Mouse (Mus musculus) limb, embryonic 12.5 days (tissue): ENCODE measurements around the gene Spata13. TPM values are rescaled to one million over a fixed set of nuclear protein-coding genes. Genes with fewer than 3 reads are reported as not detected.

Experiments
- ATAC-seq: fragments of 200-750 bp; cut with Nextera tagmentation; 2 replicates; pipeline ENCODE4 v1.8.0; 2017; ENCODE audit warnings: low read depth, moderate TSS enrichment; ENCODE audit not compliant: insufficient number of reproducible peaks, insufficient read depth, low FRiP score, low TSS enrichment
- H3K27ac ChIP-seq: fragments of 300-500 bp; sonication (generic); 2 replicates; pipeline ENCODE4 v1.5.1; 2016; ENCODE audit warnings: mild to moderate bottlenecking, moderate library complexity
- H3K27me3 ChIP-seq: fragments of 300-500 bp; sonication (generic); 2 replicates; pipeline ENCODE4 v1.6.1; 2016; ENCODE audit warnings: mild to moderate bottlenecking, moderate library complexity
- H3K36me3 ChIP-seq: fragments of 300-500 bp; sonication (generic); 2 replicates; pipeline ENCODE4 v1.6.1; 2016; ENCODE audit warnings: mild to moderate bottlenecking, moderate library complexity
- H3K4me1 ChIP-seq: fragments of 300-500 bp; sonication (generic); replicated peaks from 2 replicates; pipeline ENCODE4 v1.6.1; 2016
- H3K4me2 ChIP-seq: fragments of 300-500 bp; sonication (generic); 2 replicates; pipeline ENCODE4 v1.6.1; 2016; ENCODE audit warnings: mild to moderate bottlenecking, moderate library complexity
- H3K4me3 ChIP-seq: fragments of 300-500 bp; sonication (generic); replicated peaks from 2 replicates; pipeline ENCODE4 v1.5.1; 2016; ENCODE audit warnings: mild to moderate bottlenecking
- H3K9ac ChIP-seq: fragments of 300-500 bp; sonication (generic); replicated peaks from 2 replicates; pipeline ENCODE4 v1.6.1; 2016; ENCODE audit warnings: mild to moderate bottlenecking, moderate library complexity
- H3K9me3 ChIP-seq: fragments of 300-500 bp; sonication (generic); 2 replicates; pipeline ENCODE4 v1.6.1; 2016; ENCODE audit warnings: mild to moderate bottlenecking, moderate library complexity
- WGBS: fragments of 180-500 bp; shearing (Covaris S2); methylation state at CpG from one replicate; pipeline ENCODE4 v1.1.7; 2016; 5-methylcytosine and 5-hydroxymethylcytosine counted together
- polyA plus RNA-seq: library from polyadenylated mRNA; unstranded; fragments of >200 nt; fragmentation: Nextera tagmentation; extraction: Ambion mirVana; gene quantifications from 2 replicates; pipeline ENCODE4 v1.2.1, GENCODE M21; 2016

The Spata13 gene
- polyA plus RNA-seq, 1 experiment from 2014 or later, result 14.2 TPM

DNA sequence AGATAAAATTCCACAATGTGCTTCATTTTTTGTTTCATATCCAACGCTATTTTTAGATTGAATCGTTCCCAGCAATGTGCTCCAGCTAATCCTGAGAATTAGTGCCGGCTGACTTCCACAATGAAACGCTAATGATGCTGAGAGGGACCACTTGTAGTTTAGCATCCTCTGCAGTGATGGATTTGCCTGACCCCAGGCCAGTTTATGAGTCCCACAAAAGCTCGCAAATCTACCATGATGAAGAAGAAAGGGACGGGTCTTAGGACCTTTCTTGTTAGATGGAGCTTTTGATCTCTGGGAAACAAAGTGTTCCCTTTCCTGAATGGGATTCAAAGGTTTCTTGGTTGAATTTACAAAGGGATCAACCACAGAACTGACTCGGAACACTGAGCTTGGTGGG, 21.1 kb upstream of the Spata13 start:
- Histone ChIP-seq H3K27me3 (no peaks in the 10 kb centered on the region), H3K4me3 (no peak overlapping the region), H3K9ac (no peak overlapping the region), H3K4me2 (no peak overlapping the region), H3K4me1 (no peaks in the 10 kb centered on the region; the same call in 1 of the 2 replicates), H3K36me3 (no peaks in the 10 kb centered on the region), H3K27ac (no peak overlapping the region), H3K9me3 (no peaks in the 10 kb centered on the region)
- no peak for ATAC-seq
- 16% methylated on average over 7 of the region's 7 CpGs for WGBS

DNA sequence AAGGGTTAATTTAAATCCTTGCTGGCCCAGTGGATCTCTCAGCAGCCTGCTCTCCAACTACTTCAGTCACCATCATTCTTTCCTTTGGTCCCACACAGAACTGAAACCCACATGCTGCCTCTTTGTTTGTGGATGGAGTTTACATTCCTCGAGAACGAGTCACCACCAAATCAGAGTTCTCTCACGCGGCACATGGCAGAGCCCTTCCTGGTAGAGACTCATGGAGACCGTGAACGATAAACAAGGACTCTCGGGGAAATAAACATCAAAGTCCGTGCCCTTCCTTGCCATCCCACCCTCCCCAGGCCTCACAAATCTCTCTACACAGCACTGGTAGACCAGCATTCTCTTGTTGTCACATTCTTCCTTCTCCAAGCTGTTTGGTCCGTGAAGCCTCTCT, 12.7 kb upstream of the Spata13 start:
- H3K9ac ChIP-seq, result no peak overlapping the region
- H3K4me2 ChIP-seq, result no peak overlapping the region
- H3K9me3 ChIP-seq, result no peaks in the 10 kb centered on the region
- WGBS, result 52% methylated on average over 9 of the region's 9 CpGs
- no peaks in the 10 kb centered on the region for H3K36me3 ChIP-seq
- H3K27ac ChIP-seq, result no peak overlapping the region
- no peak overlapping the region for H3K4me3 ChIP-seq
- H3K27me3 ChIP-seq, result no peaks in the 10 kb centered on the region
- no peaks in the 10 kb centered on the region for H3K4me1 ChIP-seq
- ATAC-seq, result no peak

GRCm38 (mm10) chr14:60625486-60625885, 8.3 kb upstream of the Spata13 start:
- no peak overlapping the region for H3K4me2 ChIP-seq
- no peaks in the 10 kb centered on the region for H3K36me3 ChIP-seq
- H3K27ac ChIP-seq, result no peak overlapping the region
- no peaks in the 10 kb centered on the region for H3K4me1 ChIP-seq
- H3K4me3 ChIP-seq, result no peak overlapping the region
- no peak overlapping the region for H3K9ac ChIP-seq
- 66% methylated on average over 6 of the region's 6 CpGs for WGBS
- no peaks in the 10 kb centered on the region for H3K9me3 ChIP-seq
- ATAC-seq, result no peak
- H3K27me3 ChIP-seq, result no peaks in the 10 kb centered on the region

DNA sequence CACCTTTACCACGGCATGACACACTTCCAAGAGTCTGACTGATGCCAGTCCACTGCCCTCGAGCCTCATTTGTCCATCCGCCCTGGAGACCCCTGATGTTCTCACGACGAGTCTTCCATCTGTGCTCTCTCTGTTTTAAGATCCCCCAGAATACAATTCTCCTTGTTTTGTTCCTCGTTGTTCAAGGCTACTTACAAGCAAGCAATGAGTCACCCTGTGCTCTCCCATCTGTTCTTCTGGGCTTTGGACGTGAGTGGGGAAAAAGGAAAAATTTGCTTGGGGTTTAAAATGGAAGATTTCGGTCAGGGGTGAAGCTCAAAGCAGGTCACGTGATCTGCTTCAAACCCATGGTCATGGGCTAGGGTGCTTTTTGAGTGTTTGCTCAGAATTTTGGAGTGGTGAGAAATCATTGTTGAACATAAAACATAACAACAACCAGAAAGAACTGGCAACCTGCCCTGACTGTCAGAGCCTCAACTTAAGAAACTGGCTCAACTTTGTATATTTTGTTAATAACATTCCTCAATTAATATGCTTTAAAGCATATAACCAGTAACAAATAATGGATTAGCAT, 3.8 kb upstream of the Spata13 start:
- H3K4me2 ChIP-seq, result no peak overlapping the region
- H3K27me3 ChIP-seq, result peaks cover 8% of the 10 kb centered on the region; the same call in 1 of the 2 replicates
- no peaks in the 10 kb centered on the region; the same call in 1 of the 2 replicates for H3K4me1 ChIP-seq

GRCm38 (mm10) chr14:60630981-60631380, 2.8 kb upstream of the Spata13 start:
- no peak overlapping the region for H3K27ac ChIP-seq
- H3K4me1 ChIP-seq, result peaks cover 7% of the 10 kb centered on the region
- ATAC-seq, result no peak
- no peaks in the 10 kb centered on the region for H3K9me3 ChIP-seq
- no peak overlapping the region for H3K9ac ChIP-seq
- no peaks in the 10 kb centered on the region for H3K36me3 ChIP-seq
- peaks cover 8% of the 10 kb centered on the region; the same call in 1 of the 2 replicates for H3K27me3 ChIP-seq
- no peak overlapping the region for H3K4me2 ChIP-seq
- WGBS, result 76% methylated on average over 4 of the region's 4 CpGs
- no peak overlapping the region for H3K4me3 ChIP-seq

More for the DNA sequence above, 3.8 kb upstream of the Spata13 start:
- Histone ChIP-seq H3K27ac (no peak overlapping the region), H3K9me3 (no peaks in the 10 kb centered on the region), H3K9ac (no peak overlapping the region), H3K36me3 (no peaks in the 10 kb centered on the region), H3K4me3 (no peak overlapping the region)
- WGBS, result 81% methylated on average over 9 of the region's 9 CpGs
- no peak for ATAC-seq

- no peaks in the 10 kb centered on the region for H3K36me3 ChIP-seq
- peak overlapping the region; percentile 58 for H3K4me3 ChIP-seq
- H3K27me3 ChIP-seq, result peaks cover 8% of the 10 kb centered on the region; the same call in 1 of the 2 replicates
- no peaks in the 10 kb centered on the region for H3K9me3 ChIP-seq
- ATAC-seq, result no peak; the same call in 1 of the 2 replicates
- WGBS, result under 1% methylated on average over 45 of the region's 45 CpGs
- H3K4me1 ChIP-seq, result peaks cover 26% of the 10 kb centered on the region
- H3K4me2 ChIP-seq, result peak overlapping the region; percentile 97
- H3K9ac ChIP-seq, result peak overlapping the region; percentile 71
- H3K27ac ChIP-seq, result no peak overlapping the region
Observed at GRCm38 (mm10) chr14:60634877-60635771, 1.3 kb downstream of the Spata13 start.

DNA sequence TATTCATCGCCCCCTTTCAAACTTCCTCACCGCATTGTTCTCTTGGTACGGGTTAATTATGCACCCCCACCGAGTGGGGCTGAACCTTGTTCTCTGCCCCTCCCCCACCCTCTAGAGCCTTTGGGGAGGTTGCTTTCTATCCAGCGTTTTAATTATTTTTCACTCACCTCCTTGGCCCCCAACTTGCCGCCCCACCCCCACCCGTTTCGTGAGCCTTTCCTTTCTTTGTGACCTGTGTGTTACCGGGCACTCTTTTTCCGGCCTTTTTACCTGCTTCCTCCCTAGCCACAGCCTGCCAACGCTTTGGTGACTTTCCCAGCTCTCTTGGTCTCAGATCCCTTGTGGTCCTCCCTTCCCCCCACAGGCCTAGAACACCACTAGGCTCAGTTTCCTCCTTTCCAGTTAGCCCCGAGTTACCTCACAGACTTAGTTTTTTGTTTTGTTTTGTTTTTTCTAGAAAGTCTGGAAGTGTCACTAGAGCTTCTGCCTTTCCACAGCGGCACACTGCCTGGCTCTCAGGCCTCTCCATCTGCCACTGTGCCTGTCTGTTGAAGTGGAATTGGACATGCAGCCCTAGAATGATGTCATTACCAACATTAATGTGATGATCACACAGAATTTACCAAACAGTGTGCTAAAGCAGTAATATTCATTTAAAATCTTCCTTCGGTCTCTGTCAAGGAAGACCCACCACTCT, 2.3 kb downstream of the Spata13 start:
- Histone ChIP-seq H3K27me3 (peaks cover 8% of the 10 kb centered on the region; the same call in 1 of the 2 replicates), H3K36me3 (no peaks in the 10 kb centered on the region), H3K27ac (no peak overlapping the region), H3K9me3 (no peaks in the 10 kb centered on the region), H3K9ac (no peak overlapping the region), H3K4me3 (peak overlapping the region; percentile 58), H3K4me1 (peaks cover 26% of the 10 kb centered on the region), H3K4me2 (peak overlapping the region; percentile 97)
- WGBS, result 11% methylated on average over 14 of the region's 14 CpGs
- ATAC-seq, result no peak

DNA sequence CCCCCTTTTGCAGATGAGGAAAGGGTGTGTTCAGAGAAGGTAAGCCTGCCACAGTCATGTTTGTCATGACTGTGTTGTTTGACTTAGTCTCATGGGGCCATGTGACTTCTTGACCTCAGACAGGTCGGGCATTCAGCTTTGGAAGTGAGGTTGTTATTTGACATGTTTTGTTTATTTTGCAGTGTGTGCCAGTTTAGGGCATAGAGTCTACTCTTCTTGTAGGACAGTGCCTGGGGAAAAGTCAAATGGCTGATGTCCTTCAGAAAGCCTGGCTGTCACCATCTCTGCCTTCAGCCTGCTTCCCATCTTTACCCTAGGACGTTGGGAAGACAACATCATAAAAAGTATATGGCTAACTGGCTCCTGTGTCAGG, 2.8 kb downstream of the Spata13 start:
- WGBS, result 18% methylated on average over 2 of the region's 2 CpGs
- Histone ChIP-seq H3K4me1 (peaks cover 26% of the 10 kb centered on the region), H3K27ac (no peak overlapping the region)

DNA sequence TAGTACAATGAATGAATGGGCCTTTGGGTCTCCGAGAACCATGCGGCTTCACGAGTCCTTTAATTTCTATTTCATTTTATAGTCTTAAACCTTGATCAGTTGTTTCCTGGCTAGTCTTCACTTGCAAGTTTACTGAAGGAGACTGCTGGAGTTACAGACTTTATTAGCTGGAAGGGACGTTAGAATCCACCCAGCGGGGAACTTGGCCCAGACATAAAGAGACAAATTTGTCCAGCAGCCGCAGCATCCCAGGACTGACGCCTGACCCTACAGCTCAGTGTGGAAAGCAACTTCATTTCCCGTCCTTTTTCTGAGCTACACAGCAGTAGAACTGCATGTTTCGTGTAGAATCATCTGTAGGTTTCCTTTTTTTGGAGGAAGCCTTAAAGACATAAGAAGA, 3.2 kb downstream of the Spata13 start:
- no peaks in the 10 kb centered on the region for H3K36me3 ChIP-seq
- no peak overlapping the region for H3K27ac ChIP-seq
- peaks cover 26% of the 10 kb centered on the region for H3K4me1 ChIP-seq
- no peak overlapping the region for H3K9ac ChIP-seq
- H3K9me3 ChIP-seq, result no peaks in the 10 kb centered on the region
- WGBS, result 41% methylated on average over 9 of the region's 9 CpGs
- no peak overlapping the region for H3K4me3 ChIP-seq
- H3K27me3 ChIP-seq, result peaks cover 8% of the 10 kb centered on the region; the same call in 1 of the 2 replicates
- ATAC-seq, result no peak
- H3K4me2 ChIP-seq, result no peak overlapping the region

More for the DNA sequence above, 2.8 kb downstream of the Spata13 start:
- Histone ChIP-seq H3K9ac (no peak overlapping the region), H3K4me3 (no peak overlapping the region), H3K36me3 (no peaks in the 10 kb centered on the region), H3K9me3 (no peaks in the 10 kb centered on the region), H3K4me2 (peak overlapping the region; percentile 97; the same call in 1 of the 2 replicates), H3K27me3 (peaks cover 8% of the 10 kb centered on the region; the same call in 1 of the 2 replicates)
- ATAC-seq, result no peak

GRCm38 (mm10) chr14:60638159-60638558, 4.4 kb downstream of the Spata13 start:
- Histone ChIP-seq H3K27ac (no peak overlapping the region), H3K36me3 (no peaks in the 10 kb centered on the region), H3K9me3 (no peaks in the 10 kb centered on the region), H3K9ac (no peak overlapping the region), H3K27me3 (peaks cover 7% of the 10 kb centered on the region; the same call in 1 of the 2 replicates), H3K4me2 (no peak overlapping the region), H3K4me1 (peaks cover 29% of the 10 kb centered on the region), H3K4me3 (no peak overlapping the region)
- ATAC-seq, result no peak
- WGBS, result 35% methylated on average over 8 of the region's 8 CpGs

DNA sequence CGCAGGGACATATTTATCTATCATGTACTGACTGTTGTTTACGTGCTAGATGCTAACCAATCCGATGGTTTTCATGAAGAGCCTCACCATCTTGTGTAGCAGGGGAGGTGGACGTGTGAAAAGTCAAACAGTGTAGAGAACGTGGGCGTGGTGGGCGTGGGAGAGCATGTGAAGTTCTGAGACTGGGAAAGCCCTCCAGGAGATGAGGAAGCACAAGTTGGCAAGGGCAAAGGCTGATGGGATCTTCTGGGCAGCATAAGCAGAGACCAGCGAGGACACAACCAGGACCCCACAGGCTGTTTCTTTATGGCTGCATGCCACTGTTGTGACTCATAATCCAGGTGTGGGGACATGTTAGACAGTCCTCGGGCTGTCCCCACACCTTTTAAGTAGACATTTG, 5.4 kb downstream of the Spata13 start:
- Histone ChIP-seq H3K27me3 (no peaks in the 10 kb centered on the region; the same call in 1 of the 2 replicates), H3K4me3 (no peak overlapping the region), H3K4me2 (no peak overlapping the region), H3K36me3 (no peaks in the 10 kb centered on the region), H3K4me1 (peaks cover 29% of the 10 kb centered on the region), H3K27ac (no peak overlapping the region), H3K9ac (no peak overlapping the region), H3K9me3 (no peaks in the 10 kb centered on the region)
- WGBS, result 87% methylated on average over 9 of the region's 9 CpGs
- no peak for ATAC-seq
